Mouse (Mus musculus): ENCODE data around the gene Stub1.

GRCm38 (mm10) chr17:25831451-25832281, 1.5 kb downstream of the Stub1 start:
- no peak for TF ChIP-seq EP300 (IDR thresholded peaks at IDR 0.05; ENCODE audit: low read depth)
- TF ChIP-seq CTCF (IDR thresholded peaks at IDR 0.05; ENCODE audit: low read depth): no peak
